Mouse (Mus musculus): ENCODE measurements at regions not wholly inside any gene's neighbourhood (a gene's known extent, or its start where the extent isn't known, plus 50 kb on each side); places are given as distances from the start of the nearest gene placed in this dataset.
A peak's percentile ranks its signal among the peaks of the same experiment; 100 is the strongest.

DNA sequence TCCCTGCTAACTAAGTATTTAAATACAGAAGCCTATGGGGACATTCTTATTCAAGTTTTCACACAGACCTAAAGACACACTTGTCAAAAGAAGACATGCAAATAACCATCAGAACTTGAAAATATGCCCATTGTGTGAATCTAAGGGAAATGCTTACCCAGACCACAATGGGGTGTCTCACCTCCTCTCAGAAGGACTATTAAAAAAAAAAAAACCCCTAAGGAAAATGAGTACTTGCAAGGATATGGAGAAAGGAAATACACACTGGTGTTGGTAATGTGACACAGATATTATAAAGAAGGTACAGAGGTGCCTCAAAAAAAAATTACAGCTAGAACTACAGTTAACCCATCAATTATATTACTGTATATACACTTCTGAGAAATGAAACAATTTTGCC, 68.5 kb upstream of the Phip start:
- TF ChIP-seq POLR2A (IDR thresholded peaks at IDR 0.05; ENCODE audit: borderline replicate concordance, extremely low read depth, insufficient read depth, insufficient read length) = no peak
- Histone ChIP-seq H3K27me3 (ENCODE audit: control insufficient read depth, insufficient read depth, low read length) (no peaks in the 10 kb centered on the region), H3K4me1 (ENCODE audit: control insufficient read depth, insufficient read depth, low read length) (no peaks in the 10 kb centered on the region), H3K9me3 (ENCODE audit: control insufficient read depth, low read length) (no peaks in the 10 kb centered on the region), H3K36me3 (ENCODE audit: control insufficient read depth, insufficient read depth, low read length) (no peaks in the 10 kb centered on the region), H3K9ac (ENCODE audit: low read depth, low read length, severe bottlenecking) (no peak overlapping the region), H3K27ac (replicated peaks; ENCODE audit: low read depth, low read length) (no peak overlapping the region), H3K4me3 (replicated peaks; ENCODE audit: low read length) (no peak overlapping the region), H3K4me2 (replicated peaks; ENCODE audit: low read depth, low read length, severe bottlenecking) (no peak overlapping the region)
- no peak for DNase-seq (ENCODE audit: low spot score)
- no peak for ATAC-seq (ENCODE audit: low FRiP score, low read depth)

GRCm38 (mm10) chr9:83041345-83041744, 66.0 kb upstream of the Phip start:
- DNase-seq (ENCODE audit: low spot score) (no peak), ATAC-seq (ENCODE audit: low FRiP score, low read depth) (no peak)
- Histone ChIP-seq H3K4me3 (replicated peaks; ENCODE audit: low read length) (no peak overlapping the region), H3K4me2 (replicated peaks; ENCODE audit: low read depth, low read length, severe bottlenecking) (no peak overlapping the region), H3K27me3 (ENCODE audit: control insufficient read depth, insufficient read depth, low read length) (no peaks in the 10 kb centered on the region), H3K9ac (ENCODE audit: low read depth, low read length, severe bottlenecking) (no peak overlapping the region), H3K9me3 (ENCODE audit: control insufficient read depth, low read length) (no peaks in the 10 kb centered on the region), H3K4me1 (ENCODE audit: control insufficient read depth, insufficient read depth, low read length) (no peaks in the 10 kb centered on the region), H3K27ac (replicated peaks; ENCODE audit: low read depth, low read length) (no peak overlapping the region), H3K36me3 (ENCODE audit: control insufficient read depth, insufficient read depth, low read length) (no peaks in the 10 kb centered on the region)
- TF ChIP-seq POLR2A (IDR thresholded peaks at IDR 0.05; ENCODE audit: borderline replicate concordance, extremely low read depth, insufficient read depth, insufficient read length) = no peak
- 85% methylated on average over 3 of the region's 3 CpGs for WGBS

DNA sequence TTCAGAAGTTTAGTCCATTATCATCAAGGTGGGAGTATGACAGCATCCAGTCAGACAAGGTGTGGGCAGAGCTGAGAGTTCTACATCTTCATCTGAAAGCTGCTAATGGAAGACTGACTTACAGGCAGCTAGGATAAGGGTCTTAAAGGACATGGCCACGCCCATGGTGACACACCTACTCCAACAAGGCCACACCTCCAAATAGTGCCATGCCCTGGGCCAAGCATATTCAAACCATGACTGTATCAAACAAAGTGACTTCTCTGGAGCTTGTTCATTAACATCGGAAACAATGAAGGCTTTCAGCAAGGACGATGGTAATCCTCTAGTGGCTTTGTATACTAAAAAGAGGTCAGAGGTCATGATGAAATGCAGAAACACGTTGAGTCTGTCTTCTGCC, 65.4 kb upstream of the Phip start:
- no peak overlapping the region for H3K4me3 ChIP-seq (replicated peaks; ENCODE audit: low read length)
- H3K27me3 ChIP-seq (ENCODE audit: control insufficient read depth, insufficient read depth, low read length) = no peaks in the 10 kb centered on the region
- no peak overlapping the region for H3K4me2 ChIP-seq (replicated peaks; ENCODE audit: low read depth, low read length, severe bottlenecking)
- ATAC-seq (ENCODE audit: low FRiP score, low read depth) (no peak), DNase-seq (ENCODE audit: low spot score) (no peak)
- no peak overlapping the region for H3K9ac ChIP-seq (ENCODE audit: low read depth, low read length, severe bottlenecking)
- 62% methylated on average over 4 of the region's 4 CpGs for WGBS
- H3K9me3 ChIP-seq (ENCODE audit: control insufficient read depth, low read length) = no peaks in the 10 kb centered on the region
- no peaks in the 10 kb centered on the region for H3K4me1 ChIP-seq (ENCODE audit: control insufficient read depth, insufficient read depth, low read length)
- H3K36me3 ChIP-seq (ENCODE audit: control insufficient read depth, insufficient read depth, low read length) = no peaks in the 10 kb centered on the region
- no peak overlapping the region for H3K27ac ChIP-seq (replicated peaks; ENCODE audit: low read depth, low read length)
- no peak for TF ChIP-seq POLR2A (IDR thresholded peaks at IDR 0.05; ENCODE audit: borderline replicate concordance, extremely low read depth, insufficient read depth, insufficient read length)

- WGBS = 85% methylated on average over 4 of the region's 4 CpGs
- no peaks in the 10 kb centered on the region for H3K9me3 ChIP-seq (ENCODE audit: control insufficient read depth, low read length)
Observed at GRCm38 (mm10) chr9:83037261-83038119, 62.2 kb upstream of the Phip start.

More at GRCm38 (mm10) chr9:83037261-83038119, 62.2 kb upstream of the Phip start:
- no peak for TF ChIP-seq POLR2A (IDR thresholded peaks at IDR 0.05; ENCODE audit: borderline replicate concordance, extremely low read depth, insufficient read depth, insufficient read length)
- no peak overlapping the region for H3K27ac ChIP-seq (replicated peaks; ENCODE audit: low read depth, low read length)
- no peak overlapping the region for H3K9ac ChIP-seq (ENCODE audit: low read depth, low read length, severe bottlenecking)
- no peaks in the 10 kb centered on the region for H3K27me3 ChIP-seq (ENCODE audit: control insufficient read depth, insufficient read depth, low read length)
- ATAC-seq (ENCODE audit: low FRiP score, low read depth) = no peak
- peak; percentile 45 for DNase-seq (ENCODE audit: low spot score)
- no peak overlapping the region for H3K4me3 ChIP-seq (replicated peaks; ENCODE audit: low read length)
- H3K4me1 ChIP-seq (ENCODE audit: control insufficient read depth, insufficient read depth, low read length) = no peaks in the 10 kb centered on the region
- H3K4me2 ChIP-seq (replicated peaks; ENCODE audit: low read depth, low read length, severe bottlenecking) = no peak overlapping the region
- no peaks in the 10 kb centered on the region for H3K36me3 ChIP-seq (ENCODE audit: control insufficient read depth, insufficient read depth, low read length)

All from limb, embryonic 14.5 days (tissue).